Mouse (Mus musculus): ENCODE data around the gene Hivep3. TPM values are rescaled to one million over a fixed set of nuclear protein-coding genes. Genes with fewer than 3 reads are reported as not detected.

The Hivep3 gene
- polyA plus RNA-seq, 3 experiments from 2014 or later = 9.1 to 39.1 (median 33.5) TPM

- no peak for ATAC-seq
Measured at GRCm38 (mm10) chr4:119911071-119911904, 177.7 kb downstream of the Hivep3 start.

DNA sequence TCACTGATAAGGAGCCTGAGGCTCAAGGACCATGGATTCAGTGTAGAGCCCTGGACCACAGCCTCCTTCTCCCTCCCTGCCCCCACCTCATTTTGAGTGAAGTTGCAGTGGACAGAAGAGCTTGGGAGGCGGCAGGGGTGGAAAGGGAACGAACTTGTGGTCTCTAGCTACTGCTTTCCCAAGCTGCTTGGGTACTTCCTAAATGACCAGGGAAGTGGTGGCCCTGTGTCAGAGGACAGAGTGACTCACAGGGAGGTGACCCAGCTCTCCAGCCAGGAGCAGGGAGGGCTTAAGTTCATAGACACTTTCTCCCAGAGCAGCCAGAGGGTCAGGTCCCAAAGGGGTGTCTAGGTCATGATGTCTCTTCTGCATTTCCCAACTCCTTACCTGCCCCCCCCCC lies 178.6 kb downstream of the Hivep3 start:
- no peak for ATAC-seq

- no peak for ATAC-seq
Measured at GRCm38 (mm10) chr4:119914194-119914593, 180.6 kb downstream of the Hivep3 start.

GRCm38 (mm10) chr4:119915069-119915468 lies 181.5 kb downstream of the Hivep3 start:
- ATAC-seq = no peak

- no peak for ATAC-seq
Measured at GRCm38 (mm10) chr4:119917502-119917901, 183.9 kb downstream of the Hivep3 start.

- no peak for ATAC-seq
Measured at GRCm38 (mm10) chr4:119919349-119919748, 185.8 kb downstream of the Hivep3 start.

DNA sequence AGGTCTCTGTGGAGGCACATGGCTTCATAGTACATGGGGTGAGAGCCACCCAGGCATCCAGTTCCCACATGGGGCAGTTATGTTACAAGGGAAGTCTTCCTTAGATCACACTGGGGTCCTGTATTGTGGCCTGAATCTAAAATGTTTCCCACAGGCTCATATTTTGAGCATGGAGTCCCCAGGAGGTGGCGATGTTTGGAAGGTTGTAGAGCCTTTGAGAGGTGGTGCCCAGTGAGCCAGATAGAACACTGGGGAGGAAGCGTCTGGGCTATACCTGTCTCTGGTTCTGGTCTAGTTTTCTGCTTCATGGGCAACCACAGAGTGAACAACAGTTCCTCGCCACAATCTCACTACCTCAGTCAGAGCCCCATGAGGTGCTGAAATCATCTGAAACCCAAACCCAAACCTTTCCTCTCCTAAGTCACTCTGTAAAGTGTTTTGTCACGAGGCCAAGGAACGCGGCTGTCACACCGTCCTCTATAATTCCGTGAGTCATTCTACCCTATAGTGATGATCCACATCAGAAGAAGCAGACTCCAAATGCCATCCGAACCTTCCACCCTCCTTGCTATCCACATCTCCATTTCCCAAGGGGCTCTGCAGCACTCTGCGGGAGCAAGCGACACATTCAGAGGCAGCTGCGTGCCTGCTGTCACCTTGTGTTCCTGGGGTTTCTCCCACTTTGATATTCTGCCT lies 187.6 kb downstream of the Hivep3 start:
- peak; percentile 64 for ATAC-seq

DNA sequence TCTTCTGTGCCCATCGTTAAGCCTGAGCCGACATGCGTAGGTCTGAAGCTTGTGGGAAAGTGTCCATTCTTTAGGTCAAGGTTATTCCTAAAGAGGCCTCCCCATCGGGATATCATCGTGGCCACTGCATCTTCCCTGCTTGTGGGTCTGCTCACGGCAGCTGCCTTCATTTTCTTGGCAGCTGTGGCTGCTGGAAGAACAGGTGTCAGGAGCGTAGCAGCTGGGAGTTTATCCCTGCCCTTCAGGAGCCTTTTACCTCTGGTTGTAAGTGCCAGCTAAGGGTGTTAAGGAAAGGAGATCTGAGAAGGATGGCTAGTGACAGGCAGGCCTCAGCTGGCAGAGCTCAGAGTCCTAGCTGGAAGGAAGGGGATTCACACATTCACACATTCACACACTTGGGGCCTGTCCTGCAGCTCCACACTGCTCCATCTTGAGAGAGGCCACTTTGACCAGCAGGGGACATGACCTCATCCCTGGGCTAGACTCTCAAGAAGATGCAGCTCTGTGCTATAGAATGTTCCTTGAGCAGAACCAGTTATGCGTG lies 188.2 kb downstream of the Hivep3 start:
- ATAC-seq = no peak

DNA sequence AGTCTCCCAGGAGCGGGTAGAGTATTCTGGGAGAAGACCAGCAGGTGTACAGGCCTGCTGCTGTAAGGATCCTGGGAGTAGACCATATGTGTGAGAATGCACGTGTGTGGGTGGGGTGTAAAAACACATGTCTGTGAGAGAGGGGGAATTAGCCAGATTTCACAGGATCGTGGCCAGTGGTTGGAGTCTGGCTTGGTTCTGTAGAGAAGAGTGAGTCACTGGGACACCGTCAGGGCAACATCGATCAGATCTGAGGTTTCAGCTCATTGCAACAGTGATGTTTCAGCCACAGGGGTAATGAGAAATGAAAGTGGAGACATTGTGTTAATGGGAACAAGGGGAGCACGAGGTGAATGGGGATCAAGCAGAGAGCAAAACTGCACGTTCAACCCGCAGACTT lies 189.4 kb downstream of the Hivep3 start:
- ATAC-seq = peak; percentile 43

GRCm38 (mm10) chr4:119923410-119923809 lies 189.8 kb downstream of the Hivep3 start:
- ATAC-seq = no peak

GRCm38 (mm10) chr4:119925052-119925451 lies 191.5 kb downstream of the Hivep3 start:
- ATAC-seq = no peak

DNA sequence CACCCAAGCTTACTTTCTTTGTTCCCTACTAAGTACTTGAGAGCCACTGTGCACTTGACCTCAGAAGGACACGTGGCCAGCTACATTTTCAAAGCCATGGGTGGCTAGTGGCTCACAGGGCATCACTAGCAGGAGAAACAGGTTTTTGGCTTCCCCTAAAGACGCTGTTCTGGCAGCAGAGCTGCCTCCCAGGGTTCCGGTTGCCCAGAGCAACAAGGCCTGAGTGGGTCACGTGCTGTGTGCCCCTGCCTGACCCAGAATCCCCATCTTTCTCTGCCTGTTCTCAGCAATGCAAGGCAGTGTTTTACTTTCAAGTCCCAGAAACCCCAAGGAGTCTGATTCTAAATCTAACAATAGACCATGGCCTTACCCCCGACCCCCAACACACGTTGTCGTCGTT lies 198.3 kb downstream of the Hivep3 start:
- no peak for ATAC-seq

DNA sequence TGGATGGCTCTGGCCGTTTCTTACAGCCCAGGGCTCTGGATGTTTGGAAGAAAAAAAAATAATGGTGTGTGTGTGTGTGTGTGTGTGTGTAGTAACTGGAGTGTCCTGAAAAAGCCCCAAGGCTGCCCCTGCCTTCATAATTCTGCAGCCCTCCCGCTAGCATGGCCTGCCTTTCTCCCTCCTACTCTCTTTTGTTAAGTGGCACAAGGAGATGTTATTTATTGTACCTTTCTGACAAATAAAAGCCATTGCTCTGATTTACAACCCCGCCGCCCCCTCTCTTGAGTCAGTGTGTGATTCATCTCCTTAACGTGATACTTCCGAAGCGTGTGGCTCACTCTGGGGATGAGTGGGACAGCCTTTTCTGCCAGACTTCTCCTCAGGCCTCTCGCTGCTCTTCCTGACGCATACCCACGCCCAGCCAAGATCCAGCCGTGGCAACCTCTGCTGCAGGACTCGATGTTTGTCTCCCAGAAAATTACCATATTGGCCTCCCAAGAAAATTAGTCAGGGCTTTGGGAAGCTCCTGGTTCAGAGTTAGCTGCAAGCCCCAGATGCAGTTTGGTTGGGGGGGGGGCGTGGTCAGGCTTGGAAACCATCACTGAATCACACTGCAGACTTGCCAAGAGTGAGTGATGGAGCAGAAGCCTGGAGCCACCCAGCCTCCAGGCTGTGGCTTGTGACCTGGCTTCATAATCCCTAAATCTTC lies 199.1 kb downstream of the Hivep3 start:
- no peak for ATAC-seq

DNA sequence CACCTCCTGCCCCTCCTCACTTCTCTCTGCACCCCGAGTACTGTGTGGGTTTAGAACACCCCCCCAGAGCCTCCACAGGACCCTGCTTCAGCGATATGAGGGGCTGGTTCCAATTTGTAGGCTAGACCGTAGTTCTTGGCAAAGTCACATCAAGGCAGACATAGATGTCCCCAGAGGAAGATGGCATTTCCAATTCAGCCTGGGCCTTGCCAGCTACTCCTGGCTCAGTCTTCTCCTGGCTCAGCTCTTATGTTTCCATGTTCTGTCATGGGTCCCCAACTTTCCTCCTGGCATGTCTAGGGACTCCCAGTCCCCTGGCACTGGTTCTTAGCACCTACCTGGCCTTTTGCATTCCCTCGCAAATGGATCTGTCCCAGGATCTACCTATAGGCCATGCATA lies 201.3 kb downstream of the Hivep3 start:
- no peak for ATAC-seq

- ATAC-seq = no peak
Measured at GRCm38 (mm10) chr4:119937876-119938275, 204.3 kb downstream of the Hivep3 start.

DNA sequence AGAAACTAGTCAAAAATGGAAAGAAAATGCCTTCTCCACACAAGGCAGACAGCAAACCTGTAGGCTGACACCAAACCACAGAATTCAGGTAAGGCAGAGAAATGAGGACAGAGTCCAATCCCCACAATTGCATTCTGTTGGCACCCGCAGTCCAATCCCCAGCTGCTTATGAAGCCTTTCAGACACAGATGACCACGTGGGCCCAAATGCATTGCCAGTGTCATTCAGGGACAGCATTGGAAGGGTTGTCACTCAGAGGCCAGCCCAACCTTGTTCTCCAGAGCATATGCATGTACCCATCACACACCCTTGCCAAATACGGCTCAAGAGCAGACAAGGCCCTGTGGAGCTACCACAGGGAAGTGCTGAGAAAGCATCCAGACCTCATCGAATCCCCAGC lies 204.9 kb downstream of the Hivep3 start:
- no peak for ATAC-seq

GRCm38 (mm10) chr4:119939786-119940185 lies 206.2 kb downstream of the Hivep3 start:
- no peak for ATAC-seq

DNA sequence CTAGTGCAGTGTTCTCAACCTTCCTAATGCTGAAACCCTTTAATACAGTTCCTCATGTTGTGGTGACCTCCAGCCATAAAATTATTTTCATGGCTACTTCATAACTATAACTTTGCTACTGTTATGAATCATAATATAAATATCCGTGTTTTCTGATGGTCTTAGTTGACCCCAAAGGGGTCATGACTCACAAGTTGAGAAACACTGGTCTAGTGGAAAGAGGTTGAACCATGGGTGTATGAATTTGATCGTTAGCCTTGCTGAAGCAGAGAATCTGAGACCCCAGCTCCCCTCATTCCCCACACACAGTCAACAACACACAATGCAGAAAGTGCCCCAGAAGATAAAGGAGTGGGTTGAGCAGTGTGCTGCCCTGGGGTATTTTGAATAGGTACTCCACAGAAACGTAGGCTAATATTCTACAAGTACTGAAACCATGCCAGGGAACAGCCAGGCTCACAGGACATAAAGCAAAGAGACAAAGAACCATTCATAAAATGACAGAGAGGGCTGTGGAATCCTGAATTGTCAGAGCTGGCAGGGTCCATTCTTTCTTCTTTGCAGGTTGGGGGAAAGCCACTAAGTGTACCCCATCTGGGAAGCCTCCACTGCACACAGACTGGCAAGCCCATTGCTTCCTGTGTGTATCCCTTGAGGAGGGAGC lies 212.8 kb downstream of the Hivep3 start:
- ATAC-seq = no peak

GRCm38 (mm10) chr4:119947232-119948162 lies 213.9 kb downstream of the Hivep3 start:
- peak; percentile 82 for ATAC-seq

GRCm38 (mm10) chr4:119948406-119948805 lies 214.8 kb downstream of the Hivep3 start:
- no peak for ATAC-seq

GRCm38 (mm10) chr4:119948922-119949614 lies 215.5 kb downstream of the Hivep3 start:
- ATAC-seq = no peak

All from inflammation-experienced regulatory T-cells, adult 6 months (primary cell).